Mouse (Mus musculus) neural tube, embryonic 10.5 days (tissue): ENCODE data around the gene Ripk3.
A peak's percentile ranks its signal among the peaks of the same experiment; 100 is the strongest.

Source experiments
- DNase-seq: peaks from one replicate; pipeline ENCODE4 v3.0.0-alpha.2; 2017; ENCODE audit warnings: low spot score; ENCODE audit errors: extremely low spot score

The Ripk3 gene

GRCm38 (mm10) chr14:55795380-55796163 is 6.9 kb upstream of the Ripk3 start:
- DNase-seq: no peak

- DNase-seq: no peak
Measured at GRCm38 (mm10) chr14:55793946-55794345, 5.3 kb upstream of the Ripk3 start.

DNA sequence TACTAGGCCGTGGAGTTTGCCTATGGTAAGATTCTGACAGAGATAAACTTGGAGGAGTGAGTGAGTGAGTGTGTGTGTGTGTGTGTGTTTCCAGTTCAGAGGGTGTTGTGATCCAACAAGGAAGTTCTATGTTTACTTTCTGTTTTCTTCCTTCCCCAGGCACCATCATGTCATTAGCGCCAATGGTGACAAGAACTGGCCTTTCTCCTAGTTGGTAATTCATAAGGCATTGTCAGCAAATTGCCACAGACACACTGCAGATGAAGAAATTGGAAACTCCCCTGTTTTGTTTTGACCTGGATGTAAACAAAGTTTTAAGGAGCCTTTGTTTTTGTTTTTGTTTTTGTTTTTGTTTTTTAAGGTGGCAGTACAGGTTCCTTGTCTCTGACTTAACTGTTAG is 4.8 kb upstream of the Ripk3 start:
- DNase-seq: no peak

DNA sequence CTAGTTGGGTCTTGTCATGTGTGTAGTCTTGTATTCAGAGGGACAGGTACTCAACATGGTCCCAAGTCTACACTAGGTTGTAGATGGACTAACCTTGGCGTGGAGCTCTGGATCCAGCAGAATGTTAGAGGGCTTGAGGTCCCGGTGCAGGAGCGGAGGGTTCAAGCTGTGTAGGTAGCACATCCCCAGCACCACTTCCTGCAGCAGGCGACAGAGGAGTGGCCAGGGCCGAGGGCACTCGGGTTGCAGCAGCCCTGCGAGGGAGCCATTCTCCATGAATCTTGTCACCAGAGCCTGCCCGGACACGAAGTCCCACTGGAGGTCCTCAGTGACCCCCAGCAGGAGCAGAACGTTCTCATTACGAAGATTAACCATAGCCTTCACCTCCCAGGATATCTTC is 934 bp downstream of the Ripk3 start:
- no peak for DNase-seq

- DNase-seq: no peak
Measured at GRCm38 (mm10) chr14:55785195-55785594, 3.5 kb downstream of the Ripk3 start.

GRCm38 (mm10) chr14:55783958-55784235 is 4.8 kb downstream of the Ripk3 start, which contains the start of gene Adcy4:
Adcy4 (minus strand) TSS chr14:55784095.
- no peak for DNase-seq

DNA sequence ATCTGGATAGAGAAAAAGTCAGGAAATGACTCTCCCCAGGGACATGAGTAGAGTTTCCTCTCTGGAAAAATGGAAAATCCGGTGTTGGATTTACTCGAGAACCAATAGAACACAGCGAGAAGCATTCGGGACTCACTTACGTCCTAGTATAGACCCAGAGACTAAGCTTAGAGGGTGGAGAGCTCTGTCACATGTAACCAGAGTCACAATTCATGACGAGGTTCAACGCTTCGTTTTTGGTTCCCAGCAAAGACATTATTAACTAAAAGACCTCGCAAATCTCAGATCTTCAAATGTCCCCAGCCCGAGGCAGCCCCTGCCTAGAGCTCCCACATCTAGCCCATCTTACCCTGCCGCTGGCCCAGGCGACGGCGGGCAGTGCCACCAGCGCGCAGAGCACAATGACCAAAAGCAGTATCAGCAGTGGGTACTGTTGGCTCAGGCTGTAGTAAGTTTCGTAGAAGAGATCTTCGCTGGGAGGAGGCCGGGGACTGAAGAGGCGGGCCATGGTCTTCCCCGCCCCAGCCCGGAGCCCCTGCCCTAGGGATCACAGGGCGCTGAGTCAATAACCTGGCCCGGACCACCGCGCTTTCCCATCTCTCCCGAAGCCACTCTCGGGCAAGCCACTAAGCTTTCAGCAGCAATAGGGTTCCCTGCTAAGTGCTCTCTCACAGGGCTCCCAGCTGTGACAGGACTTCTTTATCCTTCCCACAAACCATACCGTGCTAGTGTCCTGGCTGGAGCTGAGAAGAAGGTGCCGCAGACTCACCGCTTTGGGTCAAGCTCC is 5.3 kb downstream of the Ripk3 start:
- DNase-seq: no peak

GRCm38 (mm10) chr14:55782361-55782960 is 6.2 kb downstream of the Ripk3 start:
- DNase-seq: no peak

DNA sequence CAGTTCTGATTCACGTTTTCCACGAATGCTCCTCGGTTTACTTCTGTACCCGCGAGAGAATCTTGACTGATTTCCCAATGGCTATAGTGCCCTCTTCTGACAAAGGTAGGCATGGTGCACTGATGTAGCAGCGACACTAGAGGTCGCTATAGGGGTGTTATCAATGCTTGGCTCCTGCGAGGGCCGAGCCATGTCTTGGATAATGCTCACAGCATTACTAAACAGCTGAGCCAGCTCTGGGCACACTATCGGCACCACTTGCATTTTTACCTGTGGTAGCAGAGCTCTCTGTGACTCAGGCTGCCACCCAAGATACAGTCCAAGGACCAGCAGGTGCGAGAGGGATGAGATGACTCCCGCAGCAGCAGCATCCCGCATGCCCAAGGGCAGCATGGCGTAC is 7.4 kb downstream of the Ripk3 start:
- peak; percentile 66 for DNase-seq

GRCm38 (mm10) chr14:55780736-55781135 is 7.9 kb downstream of the Ripk3 start:
- DNase-seq: no peak

GRCm38 (mm10) chr14:55779656-55780055 is 9.0 kb downstream of the Ripk3 start:
- no peak for DNase-seq

- no peak for DNase-seq
Measured at GRCm38 (mm10) chr14:55778686-55779085, 10.0 kb downstream of the Ripk3 start.

- DNase-seq: no peak
Measured at GRCm38 (mm10) chr14:55777806-55778205, 10.9 kb downstream of the Ripk3 start.

- no peak for DNase-seq
Measured at GRCm38 (mm10) chr14:55777176-55777575, 11.5 kb downstream of the Ripk3 start.

GRCm38 (mm10) chr14:55776711-55777110 is 12.0 kb downstream of the Ripk3 start:
- DNase-seq: no peak

- DNase-seq: no peak
Measured at GRCm38 (mm10) chr14:55769087-55769703, 19.5 kb downstream of the Ripk3 start.

- DNase-seq: no peak
Measured at GRCm38 (mm10) chr14:55768555-55768954, 20.1 kb downstream of the Ripk3 start.

DNA sequence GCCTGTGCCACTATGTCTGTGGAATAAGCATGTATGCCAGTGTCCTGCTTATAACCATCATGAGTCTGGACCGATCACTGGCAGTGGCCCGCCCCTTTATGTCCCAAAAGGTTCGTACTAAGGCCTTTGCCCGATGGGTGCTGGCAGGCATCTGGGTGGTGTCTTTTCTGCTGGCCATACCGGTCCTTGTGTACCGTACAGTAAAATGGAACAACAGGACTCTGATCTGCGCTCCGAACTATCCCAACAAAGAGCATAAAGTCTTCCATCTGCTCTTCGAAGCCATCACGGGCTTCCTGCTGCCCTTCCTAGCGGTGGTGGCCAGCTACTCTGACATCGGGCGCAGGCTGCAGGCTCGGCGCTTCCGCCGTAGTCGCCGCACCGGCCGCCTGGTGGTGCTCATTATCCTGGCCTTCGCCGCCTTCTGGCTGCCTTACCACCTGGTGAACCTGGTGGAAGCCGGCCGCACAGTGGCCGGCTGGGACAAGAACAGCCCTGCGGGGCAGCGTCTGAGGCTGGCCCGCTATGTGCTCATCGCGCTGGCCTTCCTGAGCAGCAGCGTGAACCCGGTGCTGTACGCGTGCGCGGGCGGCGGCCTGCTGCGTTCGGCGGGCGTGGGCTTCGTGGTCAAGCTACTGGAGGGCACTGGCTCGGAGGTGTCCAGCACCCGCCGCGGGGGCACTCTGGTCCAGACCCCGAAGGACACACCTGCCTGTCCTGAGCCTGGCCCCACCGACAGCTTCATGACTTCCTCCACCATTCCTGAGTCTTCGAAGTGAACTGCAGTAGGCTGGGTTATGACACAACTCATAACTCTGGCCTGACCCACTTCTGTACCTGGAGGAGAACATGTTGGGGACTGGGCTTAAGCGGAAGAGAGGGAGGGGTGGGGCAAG is 20.9 kb downstream of the Ripk3 start:
- peak; percentile 72 for DNase-seq

DNA sequence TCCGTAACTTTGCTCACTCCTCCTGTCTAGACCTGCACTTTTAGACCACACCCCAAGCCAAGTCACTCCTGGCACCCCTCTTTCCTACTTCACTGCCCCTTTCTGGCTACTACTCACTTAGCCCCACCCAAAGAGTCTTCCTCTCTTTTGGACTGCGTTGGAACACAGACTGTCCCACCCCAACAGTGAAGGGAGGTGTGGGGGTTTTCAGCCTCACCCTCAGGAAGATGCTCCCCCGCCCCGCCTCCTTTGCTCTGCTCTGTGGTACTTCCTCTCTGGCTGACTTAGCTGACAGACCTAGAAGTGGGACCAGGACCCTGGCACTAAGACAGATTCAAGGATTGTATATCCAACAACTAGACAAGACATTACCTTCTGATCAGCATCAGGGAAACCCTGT is 23.0 kb downstream of the Ripk3 start, which contains the start of gene Ltb4r1:
Gene Ltb4r1 (plus strand): TSS at position 267 of the 400 bp plus-strand sequence.
- no peak for DNase-seq

GRCm38 (mm10) chr14:55763166-55763565 is 25.5 kb downstream of the Ripk3 start:
- DNase-seq: no peak
